In the genomic region with DNA sequence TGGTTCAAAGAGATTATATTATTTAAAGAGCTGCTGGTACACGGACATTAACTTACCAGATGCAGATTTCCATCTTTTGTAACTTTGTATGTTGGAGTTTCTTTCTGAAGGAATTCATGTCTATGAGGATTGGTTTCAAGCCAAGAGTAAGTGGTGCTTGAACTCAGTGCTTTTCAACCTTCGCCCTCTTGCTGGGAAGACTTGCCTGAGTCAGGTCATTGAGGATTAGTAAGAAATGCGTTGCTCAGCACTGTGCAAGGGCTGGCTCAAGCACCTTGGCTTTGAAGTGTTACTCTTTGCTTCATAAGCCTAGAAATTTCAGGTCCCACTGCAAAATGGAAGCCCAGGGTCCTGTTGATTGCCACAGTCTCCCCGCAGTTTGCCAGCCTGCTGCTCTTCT, we compare ENCODE assay signal across 14 mouse cellular contexts.
"Had no signal": no experiment of that assay in that cellular context is flagged by ENCODE, and none has a peak within 500 bp of the region (broad histone marks: within the 10 kb centered on the region; RNA-seq: fewer than 3 reads in every experiment).

No protein-coding gene starts in this region.

- H3K4me2 ChIP-seq: hindbrain, embryonic 15.5 days; limb, embryonic 13.5 days; liver, embryonic 11.5 days; lung, embryonic 14.5 days; neural tube, embryonic 13.5 days; stomach, embryonic 15.5 days had no signal

- H3K9me3 ChIP-seq: hindbrain, embryonic 15.5 days; limb, embryonic 13.5 days; midbrain, embryonic 10.5 days; neural tube, embryonic 13.5 days; stomach, embryonic 15.5 days had no signal

- H3K4me1 ChIP-seq: hindbrain, embryonic 15.5 days; limb, embryonic 13.5 days; midbrain, embryonic 10.5 days; neural tube, embryonic 13.5 days; stomach, embryonic 15.5 days had no signal

- H3K4me3 ChIP-seq: hindbrain, embryonic 15.5 days; limb, embryonic 13.5 days; midbrain, embryonic 10.5 days; neural tube, embryonic 13.5 days; stomach, embryonic 15.5 days had no signal

- DNase-seq: left cerebral cortex, postnatal 4 days; lung, embryonic 14.5 days; right cerebral cortex, postnatal 14 days; thymus, adult 2 months; thymus, postnatal 25 days had no signal

- H3K36me3 ChIP-seq: hindbrain, embryonic 15.5 days; limb, embryonic 13.5 days; midbrain, embryonic 10.5 days; neural tube, embryonic 13.5 days; stomach, embryonic 15.5 days had no signal

- H3K27me3 ChIP-seq: hindbrain, embryonic 15.5 days; limb, embryonic 13.5 days; neural tube, embryonic 13.5 days; stomach, embryonic 15.5 days had no signal

- H3K27ac ChIP-seq: hindbrain, embryonic 15.5 days; limb, embryonic 13.5 days; midbrain, embryonic 10.5 days; neural tube, embryonic 13.5 days; stomach, embryonic 15.5 days had no signal

- ATAC-seq: inflammation-experienced regulatory T-cells, adult 6 months; intestine, postnatal 0 days; midbrain, embryonic 16.5 days had no signal

- H3K9ac ChIP-seq: hindbrain, embryonic 15.5 days; limb, embryonic 13.5 days; lung, embryonic 14.5 days; neural tube, embryonic 13.5 days; stomach, embryonic 15.5 days had no signal
